Mouse (Mus musculus): ENCODE measurements at regions not wholly inside any gene's neighbourhood (a gene's known extent, or its start where the extent isn't known, plus 50 kb on each side); places are given as distances from the start of the nearest gene placed in this dataset.

DNA sequence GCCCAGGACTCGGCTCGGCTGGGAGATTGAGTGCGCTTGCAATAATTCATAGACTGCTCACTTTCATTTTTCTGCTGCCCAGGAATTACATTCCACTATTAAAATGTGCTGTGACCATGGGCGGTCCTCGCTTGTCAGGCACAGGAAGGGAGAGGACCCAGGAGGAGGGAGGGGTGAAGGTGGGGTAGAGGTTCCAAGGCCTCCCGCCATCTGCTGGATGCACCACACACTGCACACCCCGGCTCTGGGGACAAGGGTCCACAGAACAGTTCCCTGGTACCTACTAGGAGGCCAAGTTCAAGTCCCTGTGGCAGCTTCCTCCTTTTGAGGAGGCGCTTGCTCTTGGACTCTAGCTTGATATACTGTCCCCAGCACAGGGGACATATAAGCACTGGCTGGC, 83.8 kb upstream of the Nkx1-1 start:
- no peak for TF ChIP-seq CTCF (IDR thresholded peaks at IDR 0.05; ENCODE audit: extremely low read depth, insufficient read depth, low read length)
- TF ChIP-seq POLR2A (IDR thresholded peaks at IDR 0.05; ENCODE audit: extremely low read depth, insufficient read depth, low read length) = no peak
